Mouse (Mus musculus): ENCODE results near the gene Gm21866. TPM values are rescaled to one million over a fixed set of nuclear protein-coding genes. Genes with fewer than 3 reads are reported as not detected.
"Not testable (repeated sequence)": the region's sequence is repeated elsewhere in the genome, so short reads cannot be mapped to it uniquely, and the experiment has no call there.

The Gm21866 gene
- not detected in 2 replicates for polyA plus RNA-seq (2016; fragmentation: Nextera tagmentation; extraction: Ambion mirVana)

DNA sequence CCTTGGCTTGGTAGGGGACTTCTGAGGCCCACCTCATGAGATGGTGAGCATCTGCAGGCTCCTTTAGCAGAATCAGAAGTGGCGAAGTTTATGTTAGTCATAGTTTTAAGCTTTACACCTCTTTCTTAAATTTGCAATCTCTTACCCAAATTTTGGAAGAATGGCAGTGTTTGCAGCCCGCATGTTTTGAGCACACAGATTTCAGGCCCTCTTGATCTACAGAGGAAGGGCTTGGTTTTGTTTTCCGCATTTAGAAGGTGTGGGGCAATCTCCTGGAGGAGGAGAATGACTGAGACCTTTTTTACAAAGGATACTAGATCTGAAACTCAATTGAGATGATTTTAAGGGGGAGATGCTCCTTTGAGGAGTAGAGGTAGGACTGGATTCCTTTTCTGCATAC lies at the start of gene Gm21866:
Gm21866 (minus strand) TSS at position 101 of the 400 bp plus-strand sequence.
- H3K27ac ChIP-seq; ATAC-seq (ENCODE audit: insufficient number of reproducible peaks, insufficient read depth, low FRiP score, low TSS enrichment, low read depth); H3K27me3 ChIP-seq; H3K4me3 ChIP-seq (replicated peaks); H3K4me2 ChIP-seq; H3K4me1 ChIP-seq (replicated peaks); H3K9me3 ChIP-seq; H3K36me3 ChIP-seq; H3K9ac ChIP-seq (replicated peaks): not testable (repeated sequence)
- 82% methylated on average over 2 of the region's 3 CpGs for WGBS

DNA sequence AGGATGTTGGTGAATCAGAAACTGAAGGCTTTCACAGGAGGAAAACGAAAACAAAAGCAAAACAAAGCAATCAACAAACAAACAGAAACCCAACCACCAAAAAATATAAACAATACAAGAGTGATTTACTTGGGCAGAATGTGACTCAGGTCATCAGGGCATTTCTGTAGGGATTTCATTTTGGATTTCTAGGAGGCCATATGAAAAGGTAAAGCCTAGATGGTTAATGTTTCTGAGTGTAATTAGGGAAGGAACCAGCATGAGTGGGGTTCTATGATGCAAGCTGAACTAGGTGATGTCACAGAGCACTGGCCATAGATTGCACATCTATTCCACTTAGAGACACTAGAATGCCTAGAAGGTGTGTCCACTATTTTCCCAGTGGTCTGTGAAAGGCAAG lies 28.3 kb upstream of the Gm21866 start, which contains the start of gene Gm20773:
Gm20773 (plus strand) TSS at position 301 of the 400 bp plus-strand sequence.
- H3K9ac ChIP-seq (replicated peaks); H3K36me3 ChIP-seq; H3K9me3 ChIP-seq; H3K27me3 ChIP-seq; H3K27ac ChIP-seq; H3K4me1 ChIP-seq (replicated peaks); H3K4me3 ChIP-seq (replicated peaks); ATAC-seq (ENCODE audit: insufficient number of reproducible peaks, insufficient read depth, low FRiP score, low TSS enrichment, low read depth); H3K4me2 ChIP-seq: not testable (repeated sequence)
- WGBS, result no CpG with 5 or more reads among the region's 1 CpGs

Other genes starting within 250 kb of the Gm21866 start
- gene Gm21828, start 241.7 kb downstream of the Gm21866 start, polyA plus RNA-seq (2016; fragmentation: Nextera tagmentation; extraction: Ambion mirVana), result not detected in 2 replicates
- gene Gm21440, start 213.2 kb downstream of the Gm21866 start, polyA plus RNA-seq (2016; fragmentation: Nextera tagmentation; extraction: Ambion mirVana), result not detected in 2 replicates
- gene Gm21454, start 213.1 kb downstream of the Gm21866 start, polyA plus RNA-seq (2016; fragmentation: Nextera tagmentation; extraction: Ambion mirVana), result not detected in 2 replicates
- not detected in 2 replicates for gene Gm21725, start 116.5 kb downstream of the Gm21866 start, polyA plus RNA-seq (2016; fragmentation: Nextera tagmentation; extraction: Ambion mirVana)
- not detected in 2 replicates for gene Gm20773, start 28.4 kb upstream of the Gm21866 start, polyA plus RNA-seq (2016; fragmentation: Nextera tagmentation; extraction: Ambion mirVana)